Mouse (Mus musculus): ENCODE results near the gene 2900026A02Rik.

The 2900026A02Rik gene

GRCm38 (mm10) chr5:113212156-113212835, 8.7 kb downstream of the 2900026A02Rik start:
- no peak for DNase-seq (ENCODE audit: low spot score)

GRCm38 (mm10) chr5:113210314-113210713, 10.7 kb downstream of the 2900026A02Rik start:
- DNase-seq (ENCODE audit: low spot score): no peak

DNA sequence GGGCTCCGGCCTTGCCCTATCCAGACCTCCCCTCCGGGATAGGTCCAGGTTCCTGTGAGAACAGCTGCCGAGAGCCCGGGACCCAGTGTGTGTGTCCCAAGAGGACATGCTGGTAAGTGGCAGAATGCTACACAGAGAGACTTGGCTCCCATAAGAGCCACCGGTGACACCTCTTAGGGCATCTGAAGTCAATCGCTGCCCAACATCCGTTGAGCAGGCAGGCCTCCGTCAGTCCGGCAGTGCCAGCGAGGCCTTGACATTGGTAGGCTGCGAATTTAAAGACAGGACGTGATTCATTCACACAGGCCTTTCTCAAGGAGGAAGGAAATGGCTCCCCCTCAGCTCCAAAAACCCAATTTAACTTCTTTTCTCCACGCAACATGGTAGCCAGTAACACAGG, 11.1 kb downstream of the 2900026A02Rik start:
- DNase-seq (ENCODE audit: low spot score): no peak

GRCm38 (mm10) chr5:113209401-113209750, 11.7 kb downstream of the 2900026A02Rik start:
- DNase-seq (ENCODE audit: low spot score): no peak

GRCm38 (mm10) chr5:113208622-113209400, 12.2 kb downstream of the 2900026A02Rik start:
- DNase-seq (ENCODE audit: low spot score): no peak

DNA sequence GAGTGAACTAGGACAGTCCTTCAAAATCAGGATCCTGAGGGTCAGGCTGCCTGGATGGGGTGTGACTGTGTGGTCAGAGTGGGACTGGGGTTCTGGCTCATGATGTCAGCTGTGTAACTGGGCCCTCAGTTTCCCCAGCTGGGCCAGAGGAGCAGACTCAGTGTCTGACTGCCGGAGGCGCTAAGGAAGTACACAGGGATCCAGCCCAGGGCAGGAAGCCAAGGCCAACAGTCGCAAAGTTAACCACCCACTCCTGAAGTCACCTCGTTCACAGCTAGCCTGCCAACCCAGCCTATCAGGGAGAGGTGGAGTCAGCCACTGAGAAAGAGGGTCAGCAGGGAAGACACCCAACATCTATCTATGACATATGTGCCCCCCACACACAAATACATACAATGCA, 13.0 kb downstream of the 2900026A02Rik start:
- DNase-seq (ENCODE audit: low spot score): no peak

- no peak for DNase-seq (ENCODE audit: low spot score)
Measured at GRCm38 (mm10) chr5:113206670-113207352, 14.2 kb downstream of the 2900026A02Rik start.

DNA sequence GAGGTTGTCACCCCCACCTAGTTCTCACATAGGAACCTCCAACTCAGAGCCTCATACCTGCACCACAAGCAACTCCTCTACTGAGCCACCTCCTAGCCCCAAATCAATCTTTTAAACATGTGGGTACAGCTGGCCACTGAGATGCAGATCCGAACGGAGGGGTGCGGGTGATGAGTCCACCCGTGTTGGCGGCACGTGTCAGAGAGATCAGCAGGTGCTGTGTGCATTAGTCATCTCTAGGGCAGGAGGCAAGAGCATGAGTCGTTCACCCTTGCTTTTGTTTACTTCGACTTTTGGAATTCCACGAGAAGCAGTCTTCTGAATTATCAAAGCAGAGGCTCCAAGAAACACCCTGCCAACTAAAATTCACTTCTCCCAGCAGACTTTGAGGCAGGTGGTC, 16.8 kb downstream of the 2900026A02Rik start:
- no peak for DNase-seq (ENCODE audit: low spot score)

DNA sequence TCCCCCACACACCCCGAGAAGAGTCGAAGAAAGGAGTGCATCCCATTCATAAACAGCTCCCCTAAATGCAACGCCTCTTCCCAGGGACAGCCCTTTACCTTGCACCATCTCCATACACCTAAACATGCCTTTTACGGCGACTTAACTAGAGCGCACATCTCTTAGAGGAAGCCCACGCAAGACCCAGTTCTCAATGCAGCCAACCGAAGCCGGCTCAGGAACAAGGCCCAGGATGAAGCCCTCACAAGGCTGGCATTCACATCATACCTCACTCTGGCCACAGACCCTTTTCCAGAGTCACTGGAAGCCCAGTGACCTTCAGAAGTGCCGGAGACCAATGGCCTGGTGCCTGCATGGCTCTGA, 21.3 kb downstream of the 2900026A02Rik start:
- DNase-seq (ENCODE audit: low spot score): no peak

DNA sequence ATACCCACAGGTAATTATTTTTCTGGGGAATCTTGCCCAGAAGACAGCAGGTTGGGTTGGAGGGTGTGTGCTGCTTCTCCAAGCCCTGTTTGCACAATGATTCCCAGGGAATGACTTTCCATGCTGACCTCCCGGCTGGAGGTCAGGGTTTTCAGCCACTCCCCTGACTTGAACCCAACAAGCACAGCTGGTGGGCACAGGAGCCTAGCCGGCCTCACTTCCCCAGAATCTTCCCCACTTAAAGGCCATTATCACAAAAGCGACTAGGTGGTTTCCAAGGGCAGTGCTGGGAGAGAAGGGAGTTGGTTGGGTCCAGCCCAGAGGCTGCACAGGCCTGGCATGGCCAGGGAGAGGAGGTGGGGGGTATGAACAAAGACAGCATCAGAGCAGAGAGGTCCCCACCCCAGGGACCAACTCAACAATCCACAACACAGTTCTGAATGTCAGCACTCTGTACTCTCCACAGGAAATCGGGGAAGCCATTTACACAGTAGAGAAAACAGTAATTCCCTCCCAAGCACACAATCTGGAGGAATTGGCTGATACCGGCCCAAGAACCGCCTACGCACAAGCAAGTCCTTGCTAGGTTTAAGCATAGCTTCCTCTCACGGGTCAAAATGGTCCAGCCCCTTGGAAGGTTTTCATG, 21.8 kb downstream of the 2900026A02Rik start:
- no peak for DNase-seq (ENCODE audit: low spot score)

DNA sequence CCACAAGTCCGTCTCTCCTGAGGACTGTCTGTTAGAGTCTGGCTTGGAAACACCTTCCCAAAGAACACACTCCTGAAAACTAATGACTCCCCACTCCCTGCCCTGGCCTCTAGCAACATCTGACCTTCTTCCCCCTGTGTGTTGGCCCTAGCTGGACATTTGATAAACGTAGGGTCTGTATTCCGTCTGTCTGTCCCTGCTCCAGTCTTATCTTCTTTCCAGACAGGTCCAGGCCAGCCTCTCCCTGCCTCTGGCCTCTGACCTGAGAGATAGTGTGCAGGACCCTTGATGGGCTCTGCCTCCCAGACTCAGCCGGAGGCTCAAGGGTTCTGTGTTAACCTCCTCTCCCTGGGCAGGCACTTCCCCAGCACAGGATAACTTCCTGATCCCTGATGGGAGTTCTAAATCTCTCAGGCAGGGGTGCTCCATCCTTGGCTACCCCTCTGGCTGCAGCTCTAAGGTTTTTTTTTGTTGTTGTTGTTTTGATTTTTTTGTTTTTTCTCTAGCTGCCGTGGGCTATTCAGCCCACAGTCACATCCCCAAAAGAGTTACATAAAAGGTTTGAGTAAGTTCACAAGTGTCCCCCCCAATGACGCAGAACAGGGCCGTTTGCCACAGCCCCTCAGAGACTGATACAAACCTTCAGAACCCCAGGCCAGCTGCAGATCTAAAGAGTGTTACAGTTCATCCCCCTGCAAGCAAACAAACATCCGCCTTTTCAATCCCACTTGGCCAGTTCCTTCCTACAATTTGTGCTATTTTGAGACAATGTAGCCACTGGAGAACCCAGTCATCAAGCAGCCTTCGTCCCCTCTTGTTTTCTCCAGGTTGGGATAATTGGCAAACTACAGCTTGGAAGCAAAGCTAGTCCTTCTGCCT, 23.9 kb downstream of the 2900026A02Rik start:
- DNase-seq (ENCODE audit: low spot score): no peak

GRCm38 (mm10) chr5:113195907-113196306, 25.1 kb downstream of the 2900026A02Rik start:
- no peak for DNase-seq (ENCODE audit: low spot score)

GRCm38 (mm10) chr5:113195451-113195850, 25.6 kb downstream of the 2900026A02Rik start:
- no peak for DNase-seq (ENCODE audit: low spot score)

- no peak for DNase-seq (ENCODE audit: low spot score)
Measured at GRCm38 (mm10) chr5:113193762-113194161, 27.3 kb downstream of the 2900026A02Rik start.

GRCm38 (mm10) chr5:113191901-113192300, 29.1 kb downstream of the 2900026A02Rik start:
- no peak for DNase-seq (ENCODE audit: low spot score)

DNA sequence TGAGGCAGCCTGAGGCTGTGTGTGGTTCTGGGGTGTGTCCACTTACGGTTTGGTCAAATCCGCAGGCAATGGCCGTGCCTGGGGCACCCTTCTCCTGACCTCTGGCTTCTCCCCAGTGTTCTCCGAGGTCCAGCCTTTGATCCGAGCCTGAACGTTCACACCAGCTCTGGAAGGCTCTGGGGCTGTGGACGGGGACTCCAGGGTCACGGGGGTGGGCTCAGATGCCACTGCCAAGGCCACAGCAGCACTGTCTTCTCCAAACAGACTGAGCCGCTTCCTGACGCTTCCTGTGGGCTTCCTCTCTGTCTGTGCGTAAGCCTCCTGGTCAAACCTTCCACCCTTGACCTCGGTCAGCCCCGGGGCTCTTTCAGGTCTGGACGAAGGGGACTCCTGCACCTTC, 30.5 kb downstream of the 2900026A02Rik start:
- no peak for DNase-seq (ENCODE audit: low spot score)

DNA sequence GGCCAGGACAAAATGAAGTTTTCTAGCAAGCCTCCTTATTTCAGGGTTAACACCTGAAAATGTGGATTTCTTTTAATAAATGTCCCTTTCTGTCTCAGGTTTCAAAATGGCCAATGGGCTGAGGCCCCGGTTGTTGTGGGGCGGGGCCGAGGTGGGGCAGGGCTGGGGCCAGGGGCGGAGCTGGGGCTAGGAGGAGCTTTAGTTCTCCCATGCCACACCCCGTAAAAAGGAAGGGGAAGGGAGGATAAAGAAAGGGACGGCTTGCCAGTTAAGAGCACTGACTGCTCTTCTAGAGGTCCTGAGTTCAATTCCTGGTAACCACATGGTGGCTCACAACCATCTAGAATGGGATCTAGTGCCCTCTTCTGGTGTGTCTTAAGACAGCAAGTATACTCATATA, 39.6 kb downstream of the 2900026A02Rik start:
- DNase-seq (ENCODE audit: low spot score): no peak

DNA sequence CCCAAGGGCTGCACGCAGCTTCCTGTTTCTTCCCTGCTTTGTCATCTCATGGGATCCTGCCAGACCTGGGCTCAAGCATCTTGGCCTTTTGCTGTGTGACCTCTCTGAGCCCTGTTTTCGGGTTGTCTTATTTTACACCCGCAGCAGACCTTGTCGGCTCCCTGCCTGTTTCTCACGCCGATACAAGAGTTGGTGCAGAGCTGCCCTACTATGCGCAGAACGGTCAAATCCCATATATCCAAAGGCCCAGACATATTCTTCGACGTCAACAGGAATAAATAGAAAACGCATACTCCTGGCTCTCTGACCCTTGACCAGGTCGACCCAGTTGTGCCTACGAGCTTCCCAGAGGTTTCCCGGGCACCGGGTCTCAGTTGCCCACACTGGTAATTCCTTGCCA, 40.3 kb downstream of the 2900026A02Rik start:
- DNase-seq (ENCODE audit: low spot score): no peak

DNA sequence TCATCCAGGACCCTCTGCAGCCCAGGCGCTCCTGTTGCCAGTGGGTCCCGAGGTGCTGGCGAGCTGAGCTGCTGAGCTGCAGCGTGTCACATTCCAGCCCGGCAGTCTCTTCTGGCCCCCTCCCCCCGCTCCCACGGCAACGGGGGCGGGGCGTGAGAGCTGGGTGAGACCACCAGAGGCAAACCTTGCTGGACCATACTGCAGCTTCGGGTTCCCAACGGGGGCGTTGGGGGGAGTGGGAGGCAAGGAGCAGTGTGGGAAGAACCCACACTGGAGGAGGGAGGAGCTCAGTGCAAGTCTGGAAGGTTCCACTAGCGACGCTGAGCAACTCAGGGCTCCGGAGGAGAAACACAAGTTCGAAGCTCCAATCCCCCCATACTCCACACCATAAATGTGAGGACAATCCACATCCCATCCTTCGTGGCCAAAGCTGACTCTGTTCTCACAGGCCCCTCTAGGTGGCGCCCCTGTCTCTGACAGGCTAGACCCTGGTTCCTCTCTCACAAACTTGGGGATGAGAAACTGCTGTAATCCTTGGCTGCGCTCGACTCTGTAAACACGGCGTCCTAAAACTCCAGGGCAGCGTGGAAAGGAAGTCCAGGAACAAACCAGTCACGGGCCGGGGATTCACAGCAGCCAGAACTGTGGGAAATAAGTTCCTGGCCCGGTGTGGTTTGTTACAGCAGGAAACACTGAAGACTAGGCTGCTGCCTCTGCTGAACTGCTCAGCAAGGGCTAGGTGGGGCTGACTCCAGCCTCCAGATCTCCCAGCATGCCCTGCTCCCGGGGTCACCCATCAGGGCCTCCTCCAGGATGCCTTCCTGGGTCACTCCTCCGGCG, 41.0 kb downstream of the 2900026A02Rik start:
- DNase-seq (ENCODE audit: low spot score): peak; percentile 62

DNA sequence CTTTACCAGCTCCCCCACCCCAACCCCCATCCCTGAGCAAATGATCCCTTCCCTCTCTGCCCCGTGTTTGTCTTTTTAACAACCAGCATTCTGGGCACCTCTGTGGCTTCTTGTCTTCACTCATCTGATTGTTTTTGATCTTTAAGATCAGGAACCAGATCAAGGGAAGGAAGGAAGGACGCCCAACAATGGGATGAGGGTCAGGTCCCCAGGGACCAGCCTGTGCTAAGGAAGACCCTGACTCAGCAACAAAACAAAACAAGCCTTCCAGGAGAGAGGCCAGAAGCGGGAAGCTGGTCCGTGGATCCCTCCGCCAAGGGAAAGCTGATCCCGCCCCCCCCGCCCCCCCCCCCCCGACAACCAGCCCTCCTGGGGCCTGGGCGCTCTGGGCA, 41.6 kb downstream of the 2900026A02Rik start:
- DNase-seq (ENCODE audit: low spot score): no peak

- DNase-seq (ENCODE audit: low spot score): no peak
Measured at GRCm38 (mm10) chr5:113175976-113176375, 45.1 kb downstream of the 2900026A02Rik start.

All from spleen, adult 12 weeks (tissue).